Mouse (Mus musculus): ENCODE measurements at regions not wholly inside any gene's neighbourhood (a gene's known extent, or its start where the extent isn't known, plus 50 kb on each side); places are given as distances from the start of the nearest gene placed in this dataset.

DNA sequence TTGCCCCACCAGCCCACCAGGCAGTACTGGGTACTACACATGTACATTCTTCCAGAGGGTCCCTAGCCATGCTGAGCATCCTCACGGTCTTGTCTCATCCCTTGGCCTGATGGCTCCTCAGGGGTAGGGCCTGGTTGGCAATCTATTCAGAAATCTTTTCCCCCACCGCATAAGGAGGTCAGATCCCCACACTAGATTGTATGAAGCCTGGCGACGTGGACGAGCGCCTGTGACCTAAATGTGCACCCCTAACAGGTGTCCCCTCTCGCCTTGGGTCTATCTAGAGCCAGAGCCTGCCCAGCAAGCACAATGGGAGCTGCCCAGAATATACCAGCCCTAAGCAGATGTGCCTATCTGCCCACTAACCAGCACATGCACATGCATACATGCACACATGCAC, 111.4 kb upstream of the Mrps22 start:
- no peak for ATAC-seq

DNA sequence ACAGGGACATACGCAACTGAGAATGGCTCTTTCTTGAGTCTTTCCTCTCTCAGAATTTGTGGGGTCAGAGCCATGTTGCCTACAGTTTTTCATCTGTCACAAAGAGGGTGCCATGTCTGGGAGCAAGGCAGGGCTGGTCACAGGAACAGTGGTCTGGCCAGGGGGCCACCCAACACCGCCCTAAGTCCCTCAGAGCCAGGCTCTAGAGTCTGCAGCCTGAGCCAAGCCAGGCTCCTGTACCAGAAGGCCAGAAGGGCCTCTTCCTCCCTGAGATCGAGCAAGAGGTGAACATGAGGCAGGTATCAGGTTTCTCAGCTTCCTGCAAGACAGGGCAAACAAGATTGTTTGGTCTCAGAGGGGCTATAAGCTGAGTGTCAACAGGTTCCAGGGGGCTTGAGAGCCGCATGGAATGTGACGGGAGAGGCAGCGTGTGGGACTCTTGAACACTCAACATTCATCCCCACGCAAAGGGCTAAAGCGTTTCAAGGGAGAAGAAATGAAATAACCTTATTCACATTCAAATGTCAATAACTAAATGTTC, 110.6 kb upstream of the Mrps22 start:
- ATAC-seq: peak; percentile 21; the same call in 1 of the 2 replicates
- TF ChIP-seq EP300 (IDR thresholded peaks at IDR 0.05) (no peak), CTCF (IDR thresholded peaks at IDR 0.05) (no peak)

More for the DNA sequence above, 111.4 kb upstream of the Mrps22 start:
- H3K4me1 ChIP-seq (ENCODE audit: insufficient read depth, low read depth, low read length): no peaks in the 10 kb centered on the region
- no peak overlapping the region for H3K4me3 ChIP-seq (ENCODE audit: low read depth, low read length)
- no peak overlapping the region for H3K4me2 ChIP-seq (replicated peaks; ENCODE audit: low read depth, low read length)
- TF ChIP-seq CTCF (IDR thresholded peaks at IDR 0.05) (no peak), EP300 (IDR thresholded peaks at IDR 0.05) (no peak)
- no peak overlapping the region for H3K9ac ChIP-seq (replicated peaks; ENCODE audit: low read depth)
- H3K27ac ChIP-seq (ENCODE audit: low read length): no peak overlapping the region
- no peak for DNase-seq (ENCODE audit: low spot score)
- WGBS: 78% methylated on average over 7 of the region's 7 CpGs
- H3K9me3 ChIP-seq (ENCODE audit: low read length): no peaks in the 10 kb centered on the region
- H3K36me3 ChIP-seq (ENCODE audit: insufficient read depth, low read length): no peaks in the 10 kb centered on the region
- H3K27me3 ChIP-seq (replicated peaks; ENCODE audit: insufficient read depth, low read length): no peaks in the 10 kb centered on the region

DNA sequence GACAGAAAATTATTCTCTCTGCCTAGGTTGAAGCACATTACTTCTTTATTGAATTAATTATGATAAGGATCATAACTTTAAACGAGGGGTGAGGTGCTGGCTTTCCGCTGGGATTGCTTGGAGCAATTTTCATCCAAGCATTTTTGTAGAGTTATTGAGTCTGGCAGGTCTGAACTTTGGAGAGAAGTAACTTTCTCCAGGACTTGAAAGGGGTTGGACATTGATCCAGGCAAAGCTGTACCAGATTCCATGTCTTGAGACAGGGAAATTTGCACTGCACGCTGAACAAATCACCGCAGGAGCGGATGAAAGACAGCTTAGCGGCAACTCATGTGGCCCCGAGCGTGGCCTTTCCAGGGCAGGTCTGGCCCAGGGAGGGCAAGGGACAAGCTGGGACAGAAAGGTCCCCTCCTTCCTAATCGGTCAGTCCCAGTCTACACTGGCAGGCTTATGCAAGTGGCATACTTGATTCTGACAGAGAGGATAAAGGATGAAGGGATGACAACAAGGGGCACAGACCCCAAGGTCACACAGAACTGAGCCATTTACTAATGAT, 108.8 kb upstream of the Mrps22 start:
- Histone ChIP-seq H3K9ac (replicated peaks; ENCODE audit: low read depth) (no peak overlapping the region), H3K36me3 (ENCODE audit: insufficient read depth, low read length) (no peaks in the 10 kb centered on the region), H3K4me3 (ENCODE audit: low read depth, low read length) (no peak overlapping the region), H3K4me2 (replicated peaks; ENCODE audit: low read depth, low read length) (no peak overlapping the region), H3K9me3 (ENCODE audit: low read length) (no peaks in the 10 kb centered on the region), H3K27me3 (replicated peaks; ENCODE audit: insufficient read depth, low read length) (no peaks in the 10 kb centered on the region), H3K27ac (ENCODE audit: low read length) (no peak overlapping the region), H3K4me1 (ENCODE audit: insufficient read depth, low read depth, low read length) (no peaks in the 10 kb centered on the region)
- TF ChIP-seq EP300 (IDR thresholded peaks at IDR 0.05): no peak
- TF ChIP-seq CTCF (IDR thresholded peaks at IDR 0.05): no peak
- DNase-seq (ENCODE audit: low spot score) (no peak), ATAC-seq (no peak)
- WGBS: 75% methylated on average over 9 of the region's 9 CpGs

More for the DNA sequence above, 110.6 kb upstream of the Mrps22 start:
- H3K9ac ChIP-seq (replicated peaks; ENCODE audit: low read depth): no peak overlapping the region
- no peak overlapping the region for H3K4me3 ChIP-seq (ENCODE audit: low read depth, low read length)
- H3K27ac ChIP-seq (ENCODE audit: low read length): no peak overlapping the region
- DNase-seq (ENCODE audit: low spot score): no peak
- H3K27me3 ChIP-seq (replicated peaks; ENCODE audit: insufficient read depth, low read length): no peaks in the 10 kb centered on the region
- WGBS: 53% methylated on average over 8 of the region's 8 CpGs
- H3K4me2 ChIP-seq (replicated peaks; ENCODE audit: low read depth, low read length): no peak overlapping the region
- H3K9me3 ChIP-seq (ENCODE audit: low read length): no peaks in the 10 kb centered on the region
- H3K36me3 ChIP-seq (ENCODE audit: insufficient read depth, low read length): no peaks in the 10 kb centered on the region
- H3K4me1 ChIP-seq (ENCODE audit: insufficient read depth, low read depth, low read length): no peaks in the 10 kb centered on the region

- no peaks in the 10 kb centered on the region for H3K27me3 ChIP-seq (replicated peaks; ENCODE audit: insufficient read depth, low read length)
- H3K4me3 ChIP-seq (ENCODE audit: low read depth, low read length): no peak overlapping the region
- H3K4me1 ChIP-seq (ENCODE audit: insufficient read depth, low read depth, low read length): no peaks in the 10 kb centered on the region
- TF ChIP-seq EP300 (IDR thresholded peaks at IDR 0.05) (no peak), CTCF (IDR thresholded peaks at IDR 0.05) (no peak)
- ATAC-seq (no peak), DNase-seq (ENCODE audit: low spot score) (no peak)
- no peaks in the 10 kb centered on the region for H3K36me3 ChIP-seq (ENCODE audit: insufficient read depth, low read length)
- no peak overlapping the region for H3K9ac ChIP-seq (replicated peaks; ENCODE audit: low read depth)
- H3K4me2 ChIP-seq (replicated peaks; ENCODE audit: low read depth, low read length): no peak overlapping the region
- no peaks in the 10 kb centered on the region for H3K9me3 ChIP-seq (ENCODE audit: low read length)
- no peak overlapping the region for H3K27ac ChIP-seq (ENCODE audit: low read length)
- 71% methylated on average over 18 of the region's 18 CpGs for WGBS
These were observed 106.7 kb upstream of the Mrps22 start for GRCm38 (mm10) chr9:98708001-98708680.

- H3K36me3 ChIP-seq (ENCODE audit: insufficient read depth, low read length): no peaks in the 10 kb centered on the region
- TF ChIP-seq CTCF (IDR thresholded peaks at IDR 0.05) (no peak), EP300 (IDR thresholded peaks at IDR 0.05) (no peak)
- WGBS: 84% methylated on average over 6 of the region's 6 CpGs
- ATAC-seq (no peak), DNase-seq (ENCODE audit: low spot score) (no peak)
- no peak overlapping the region for H3K4me3 ChIP-seq (ENCODE audit: low read depth, low read length)
- no peaks in the 10 kb centered on the region for H3K4me1 ChIP-seq (ENCODE audit: insufficient read depth, low read depth, low read length)
- H3K4me2 ChIP-seq (replicated peaks; ENCODE audit: low read depth, low read length): no peak overlapping the region
- H3K9me3 ChIP-seq (ENCODE audit: low read length): no peaks in the 10 kb centered on the region
- no peaks in the 10 kb centered on the region for H3K27me3 ChIP-seq (replicated peaks; ENCODE audit: insufficient read depth, low read length)
- H3K9ac ChIP-seq (replicated peaks; ENCODE audit: low read depth): no peak overlapping the region
- H3K27ac ChIP-seq (ENCODE audit: low read length): no peak overlapping the region
These were observed 106.0 kb upstream of the Mrps22 start for GRCm38 (mm10) chr9:98707491-98707890.

- H3K4me2 ChIP-seq (replicated peaks; ENCODE audit: low read depth, low read length): no peak overlapping the region
- no peak overlapping the region for H3K27ac ChIP-seq (ENCODE audit: low read length)
- H3K36me3 ChIP-seq (ENCODE audit: insufficient read depth, low read length): no peaks in the 10 kb centered on the region
- ATAC-seq (peak; percentile 44), DNase-seq (ENCODE audit: low spot score) (peak; percentile 26)
- no peaks in the 10 kb centered on the region for H3K9me3 ChIP-seq (ENCODE audit: low read length)
- H3K27me3 ChIP-seq (replicated peaks; ENCODE audit: insufficient read depth, low read length): no peaks in the 10 kb centered on the region
- H3K4me1 ChIP-seq (ENCODE audit: insufficient read depth, low read depth, low read length): no peaks in the 10 kb centered on the region
- no peak overlapping the region for H3K4me3 ChIP-seq (ENCODE audit: low read depth, low read length)
- WGBS: 26% methylated on average over 5 of the region's 5 CpGs
- TF ChIP-seq EP300 (IDR thresholded peaks at IDR 0.05): no peak
- TF ChIP-seq CTCF (IDR thresholded peaks at IDR 0.05): no peak
- no peak overlapping the region for H3K9ac ChIP-seq (replicated peaks; ENCODE audit: low read depth)
These were observed 102.7 kb upstream of the Mrps22 start for GRCm38 (mm10) chr9:98704131-98704530.

Measured in lung, postnatal 0 days (tissue).